Mouse (Mus musculus): Measurements from ENCODE around the gene Ccser1.

DNA sequence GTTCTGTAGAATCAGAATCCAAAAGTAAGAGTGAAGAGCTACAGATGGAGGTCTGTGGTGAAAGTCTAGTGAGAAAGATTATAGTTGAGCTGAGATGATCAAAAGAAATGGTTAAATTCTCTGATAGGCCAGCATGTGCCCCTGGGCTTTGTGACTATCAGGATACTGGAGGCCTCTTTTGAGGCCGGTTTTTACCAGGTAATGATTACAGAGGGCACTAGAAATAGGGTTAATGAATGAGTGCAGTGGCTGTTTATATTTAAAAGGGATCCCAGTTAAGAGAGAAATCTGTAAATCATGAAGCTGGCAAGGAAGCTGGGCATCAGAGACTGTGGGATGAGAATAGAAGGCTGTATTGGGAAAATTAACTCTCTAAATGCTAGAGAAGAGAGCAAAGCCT is 23.2 kb downstream of the Ccser1 start:
- TF ChIP-seq CTCF (IDR thresholded peaks at IDR 0.05; ENCODE audit: low read depth): no peak
- TF ChIP-seq EP300 (optimal IDR thresholded peaks at IDR 0.05): no peak

Data from stomach, postnatal 0 days (tissue).